ENCODE assay signal across 10 mouse cellular contexts in the genomic region with DNA sequence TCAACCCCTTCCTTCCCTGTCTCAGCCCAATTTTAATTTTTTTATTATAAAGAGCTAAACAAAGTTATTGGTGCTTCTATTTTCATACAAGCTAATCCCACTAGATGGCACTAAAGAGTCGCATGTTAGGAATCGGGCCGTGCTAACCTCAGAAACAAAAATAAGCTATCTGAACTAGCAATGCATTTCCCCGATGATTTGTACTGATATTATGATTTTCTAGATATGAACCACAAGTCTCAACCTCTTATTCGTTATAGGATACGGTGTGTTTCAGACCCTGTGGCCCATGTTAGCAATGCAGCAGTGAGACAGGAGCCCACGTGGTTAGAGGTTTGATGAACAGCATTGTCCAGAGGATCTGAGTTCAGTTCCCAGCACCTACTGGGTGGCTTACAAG. TPM values are rescaled to one million over a fixed set of nuclear protein-coding genes. Genes with fewer than 3 reads are reported as not detected.
DNase-seq lines count a peak whose midpoint lies in the region; ATAC-seq and TF ChIP-seq lines count a peak whose summit lies in the region.
"Had no signal": no experiment of that assay in that cellular context is flagged by ENCODE, and none has a peak within 500 bp of the region (broad histone marks: within the 10 kb centered on the region; RNA-seq: fewer than 3 reads in every experiment).

No protein-coding gene starts in this region.

- H3K36me3 ChIP-seq in hindbrain, embryonic 14.5 days (replicated peaks; ENCODE audit: control insufficient read depth, insufficient read depth) = no peaks in the 10 kb centered on the region
- H3K36me3 ChIP-seq in hindbrain, embryonic 12.5 days = no peaks in the 10 kb centered on the region
- no peaks in the 10 kb centered on the region for H3K36me3 ChIP-seq in heart, embryonic 13.5 days
- no peaks in the 10 kb centered on the region for H3K36me3 ChIP-seq in myocyte (ENCODE audit: control insufficient read depth, insufficient read depth)
- H3K36me3 ChIP-seq: embryonic facial prominence, embryonic 12.5 days; limb, embryonic 13.5 days had no signal

- H3K4me2 ChIP-seq in hindbrain, embryonic 14.5 days (replicated peaks) = no peak overlapping the region
- no peak overlapping the region for H3K4me2 ChIP-seq in hindbrain, embryonic 12.5 days (replicated peaks)
- H3K4me2 ChIP-seq in heart, embryonic 13.5 days = 0 out of 2 replicates have a peak overlapping the region, but pooled peaks have one; percentile 22
- H3K4me2 ChIP-seq in myocyte (ENCODE audit: low read depth) = peak overlapping the region; percentile 56
- H3K4me2 ChIP-seq: embryonic facial prominence, embryonic 12.5 days; limb, embryonic 13.5 days had no signal

- H3ac ChIP-seq in myocyte (ENCODE audit: control insufficient read depth, insufficient read length) = no peak overlapping the region

- 18% methylated on average over 7 of the region's 7 CpGs for WGBS in hindbrain, embryonic 14.5 days
- 20% methylated on average over 7 of the region's 7 CpGs for WGBS in hindbrain, embryonic 12.5 days
- WGBS in heart, embryonic 13.5 days = 17% methylated on average over 7 of the region's 7 CpGs

- no peak overlapping the region for H3K27ac ChIP-seq in hindbrain, embryonic 14.5 days
- no peak overlapping the region for H3K27ac ChIP-seq in hindbrain, embryonic 12.5 days
- H3K27ac ChIP-seq in heart, embryonic 13.5 days (replicated peaks) = no peak overlapping the region
- H3K27ac ChIP-seq: embryonic facial prominence, embryonic 12.5 days; limb, embryonic 13.5 days had no signal

- ATAC-seq in hindbrain, embryonic 14.5 days (ENCODE audit: low FRiP score) = no peak
- no peak for ATAC-seq in hindbrain, embryonic 12.5 days (ENCODE audit: low FRiP score)
- ATAC-seq in heart, embryonic 13.5 days (ENCODE audit: extremely low read depth, insufficient number of reproducible peaks, low FRiP score, low TSS enrichment) = no peak

- 0 out of 2 replicates have a peak, but pooled peaks cover 6% of the 10 kb centered on the region for H3K4me1 ChIP-seq in hindbrain, embryonic 14.5 days (replicated peaks; ENCODE audit: control insufficient read depth, insufficient read depth, low read length)
- peaks cover 6% of the 10 kb centered on the region for H3K4me1 ChIP-seq in hindbrain, embryonic 12.5 days
- peaks cover 11% of the 10 kb centered on the region for H3K4me1 ChIP-seq in heart, embryonic 13.5 days

- H3K79me2 ChIP-seq in myocyte (ENCODE audit: control insufficient read depth, insufficient read depth) = no peaks in the 10 kb centered on the region

- no peak for TF ChIP-seq POLR2A in myocyte (IDR thresholded peaks at IDR 0.05; ENCODE audit: insufficient read length, low read depth)

- H3K27me3 ChIP-seq in hindbrain, embryonic 14.5 days (ENCODE audit: control insufficient read depth, insufficient read depth, low read length) = no peaks in the 10 kb centered on the region
- H3K27me3 ChIP-seq in hindbrain, embryonic 12.5 days = no peaks in the 10 kb centered on the region
- H3K27me3 ChIP-seq in heart, embryonic 13.5 days (replicated peaks) = no peaks in the 10 kb centered on the region
- H3K27me3 ChIP-seq in myocyte (ENCODE audit: control insufficient read depth, insufficient read depth, insufficient read length) = no peaks in the 10 kb centered on the region
- H3K27me3 ChIP-seq: embryonic facial prominence, embryonic 12.5 days; limb, embryonic 13.5 days had no signal

- peak; percentile 84 for DNase-seq in hindbrain, embryonic 14.5 days (ENCODE audit: low spot score)
- DNase-seq in A20 (ENCODE audit: low read depth, low spot score) (peak; percentile 74), MEL-GATA-1-ER (ENCODE audit: extremely low read depth, low read depth) (peak; percentile 79)
- DNase-seq in layer of hippocampus, postnatal 25 days (ENCODE audit: extremely low spot score in 1 of 2, low spot score in 1 of 2) = no peak
- no peak for DNase-seq in left cerebral cortex, adult 11 months (ENCODE audit: low spot score)

- no peak overlapping the region for H3K4me3 ChIP-seq in hindbrain, embryonic 14.5 days (replicated peaks; ENCODE audit: low read length)
- no peak overlapping the region for H3K4me3 ChIP-seq in hindbrain, embryonic 12.5 days
- H3K4me3 ChIP-seq in heart, embryonic 13.5 days = no peak overlapping the region
- no peak overlapping the region for H3K4me3 ChIP-seq in myocyte
- H3K4me3 ChIP-seq: embryonic facial prominence, embryonic 12.5 days; limb, embryonic 13.5 days had no signal

- H3K9me3 ChIP-seq in hindbrain, embryonic 14.5 days (ENCODE audit: control insufficient read depth, low read length) = no peaks in the 10 kb centered on the region
- H3K9me3 ChIP-seq in hindbrain, embryonic 12.5 days (replicated peaks) = no peaks in the 10 kb centered on the region
- H3K9me3 ChIP-seq in heart, embryonic 13.5 days = no peaks in the 10 kb centered on the region
- H3K9me3 ChIP-seq: embryonic facial prominence, embryonic 12.5 days; limb, embryonic 13.5 days had no signal

- no peak overlapping the region for H3K9ac ChIP-seq in hindbrain, embryonic 14.5 days
- no peak overlapping the region for H3K9ac ChIP-seq in hindbrain, embryonic 12.5 days
- H3K9ac ChIP-seq in heart, embryonic 13.5 days = no peak overlapping the region
- H3K9ac ChIP-seq: embryonic facial prominence, embryonic 12.5 days; limb, embryonic 13.5 days had no signal

TF ChIP-seq in myocyte, 11 proteins besides CTCF, POLR2A, EP300 and RAD21:
- TF ChIP-seq TCF12 (IDR thresholded peaks at IDR 0.05; ENCODE audit: insufficient read depth, poor library complexity, severe bottlenecking) (no peak), USF1 (IDR thresholded peaks at IDR 0.05; ENCODE audit: low read depth) (no peak), MAX (IDR thresholded peaks at IDR 0.05; ENCODE audit: low read depth) (no peak), MYOD1 (IDR thresholded peaks at IDR 0.05; ENCODE audit: control insufficient read depth in 1 of 3, insufficient read length in 2 of 3, low read depth in 2 of 3) (no peak), CEBPB (IDR thresholded peaks at IDR 0.05; ENCODE audit: insufficient read depth, poor library complexity, severe bottlenecking) (no peak), SRF (IDR thresholded peaks at IDR 0.05; ENCODE audit: control insufficient read depth, insufficient read length, low read depth) (no peak), POLR2AphosphoS2 (IDR thresholded peaks at IDR 0.05; ENCODE audit: insufficient read length, low read depth) (no peak), MYOG (IDR thresholded peaks at IDR 0.05; ENCODE audit: control insufficient read depth in 1 of 3, insufficient read depth in 1 of 3, insufficient read length in 2 of 3, low read depth in 2 of 3) (no peak), TCF3 (IDR thresholded peaks at IDR 0.05; ENCODE audit: insufficient read length, low read depth) (no peak), REST (IDR thresholded peaks at IDR 0.05; ENCODE audit: insufficient read depth, insufficient read length) (no peak), E2F4 (IDR thresholded peaks at IDR 0.05; ENCODE audit: insufficient read depth) (no peak)

RNA-seq across cellular contexts. Expression of a gene that starts 5.2 kb away (rescaled TPM):
- 6.2 and 7.0 TPM in 2 replicates for polyA plus RNA-seq in hindbrain, embryonic 14.5 days (2014; fragmentation: Nextera tagmentation; extraction: Ambion mirVana)
- polyA plus RNA-seq in hindbrain, embryonic 12.5 days (2016; fragmentation: Nextera tagmentation; extraction: Ambion mirVana) = 6.6 and 7.8 TPM in 2 replicates
- polyA plus RNA-seq in heart, embryonic 13.5 days (2015; fragmentation: Nextera tagmentation; extraction: Ambion mirVana) = 3.6 and 3.8 TPM in 2 replicates
- polyA plus RNA-seq in myocyte (2012; fragmentation: generic; extraction: Trizol) = 4.6 TPM
- total RNA-seq in layer of hippocampus, postnatal 25 days (2021) = 1 to 10 TPM; 7.9 to 9.1 TPM

RNA-seq across cellular contexts. Expression of a gene that starts 52.6 kb away (rescaled TPM):
- 4.8 and 5.5 TPM in 2 replicates for polyA plus RNA-seq in hindbrain, embryonic 14.5 days (2014; fragmentation: Nextera tagmentation; extraction: Ambion mirVana)
- polyA plus RNA-seq in hindbrain, embryonic 12.5 days (2016; fragmentation: Nextera tagmentation; extraction: Ambion mirVana) = 15.8 and 16.5 TPM in 2 replicates
- polyA plus RNA-seq in heart, embryonic 13.5 days (2015; fragmentation: Nextera tagmentation; extraction: Ambion mirVana) = 10.4 and 11.7 TPM in 2 replicates
- 5.2 TPM for polyA plus RNA-seq in myocyte (2012; fragmentation: generic; extraction: Trizol)
- 1 to 10 TPM; 1.4 to 2.3 TPM for total RNA-seq in layer of hippocampus, postnatal 25 days (2021)

Comparison
In these comparisons a context has a peak if more than half of its experiments do, and no peak if none do; other contexts are left out.
1. DNase-seq: peak in hindbrain, embryonic 14.5 days (single experiment), A20 (single experiment) and MEL-GATA-1-ER (single experiment); none in layer of hippocampus, postnatal 25 days (0 of 2) and left cerebral cortex, adult 11 months (single experiment).
2. H3K4me2 ChIP-seq: peak in heart, embryonic 13.5 days (single experiment) and myocyte (single experiment); none in hindbrain, embryonic 14.5 days (single experiment) and hindbrain, embryonic 12.5 days (single experiment).